Mouse (Mus musculus) layer of hippocampus, adult 2 months (tissue): ENCODE measurements at regions not wholly inside any gene's neighbourhood (a gene's known extent, or its start where the extent isn't known, plus 50 kb on each side); places are given as distances from the start of the nearest gene placed in this dataset.
A peak's percentile ranks its signal among the peaks of the same experiment; 100 is the strongest.

ENCODE experiments used
- DNase-seq, 2 experiments: peaks; one replicate each; pipeline ENCODE4 v3.0.0; 2022; ENCODE audit warnings: low spot score in 2 of 2
- H3K27ac ChIP-seq: fragments of 200-600 bp; 2 replicates; pipeline ENCODE4 v1.8.1; 2022
- H3K4me3 ChIP-seq: fragments of 200-600 bp; 2 replicates; pipeline ENCODE4 v1.8.1; 2022; ENCODE audit warnings: mild to moderate bottlenecking
- CTCF ChIP-seq: fragments of 200-600 bp; conservative IDR thresholded peaks from 2 replicates; pipeline ENCODE4 v1.8.1; 2022; ENCODE audit warnings: antibody characterized with exemption, mild to moderate bottlenecking, moderate library complexity

DNA sequence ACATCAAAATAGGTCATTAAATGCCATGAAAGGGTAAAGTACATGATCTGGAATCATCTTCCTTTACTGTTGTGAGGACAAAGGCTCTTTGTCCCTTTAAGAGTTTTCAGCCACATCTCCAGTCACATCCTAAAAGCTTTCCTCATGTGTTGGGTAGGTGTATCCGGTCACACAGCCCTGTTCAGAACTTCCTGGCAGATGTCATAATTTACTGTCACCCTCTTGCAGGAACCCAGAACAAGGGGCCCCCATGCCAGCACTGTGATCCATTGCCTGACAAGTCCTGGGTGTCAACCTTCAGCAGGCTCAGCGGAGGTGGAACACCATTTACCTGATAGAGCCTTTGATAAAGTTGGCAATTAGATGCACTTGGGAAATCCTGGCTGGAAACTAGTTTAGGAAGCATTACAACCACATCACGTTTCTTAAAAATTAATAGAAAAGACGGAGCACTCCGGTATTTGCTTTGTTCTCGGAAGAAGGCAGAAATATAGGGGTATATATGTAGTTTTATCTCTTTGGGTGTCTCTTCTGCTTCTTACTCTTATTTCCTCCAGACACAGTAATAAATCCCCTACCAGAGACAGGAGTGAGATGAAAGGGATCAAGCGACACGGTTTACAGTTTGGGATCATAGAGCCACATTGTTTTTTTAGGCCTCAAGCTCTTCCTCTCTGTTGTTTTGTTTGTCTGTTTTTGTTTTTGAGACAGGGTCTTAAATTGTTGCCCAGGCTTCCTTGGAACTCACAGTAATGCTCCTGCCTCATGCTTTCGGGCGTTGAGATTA lies 527.0 kb upstream of the Jag1 start:
- TF ChIP-seq CTCF, result no peak
- no peak overlapping the region for H3K4me3 ChIP-seq
- no peak for DNase-seq

DNA sequence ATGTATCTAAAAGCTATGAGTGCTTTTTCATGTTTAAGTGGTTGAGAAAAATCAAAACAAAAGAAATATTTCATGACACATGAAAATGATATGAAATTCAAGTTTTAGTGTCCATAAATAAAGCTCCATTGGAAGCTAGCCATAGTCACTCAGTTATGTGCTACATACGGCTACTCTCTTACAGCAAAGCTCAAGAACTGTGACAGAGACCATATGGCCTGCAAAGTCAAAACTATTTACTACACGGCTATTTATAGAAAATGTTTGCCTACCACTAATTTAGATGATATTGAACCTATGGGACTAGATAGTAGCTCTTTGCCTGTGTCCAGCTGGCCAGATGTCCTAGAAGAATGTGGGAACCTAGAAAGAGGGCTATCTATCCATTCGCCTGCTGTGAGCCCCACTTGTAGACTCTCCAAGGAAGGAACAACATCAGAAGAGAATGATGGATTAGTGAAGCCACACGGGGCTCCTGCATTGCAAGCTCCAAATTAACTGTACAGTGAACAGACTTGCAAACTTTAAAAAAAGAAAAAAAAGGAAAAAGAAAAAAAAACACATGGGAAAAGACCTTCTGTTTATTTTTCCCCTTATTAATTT lies 518.7 kb upstream of the Jag1 start:
- TF ChIP-seq CTCF, result no peak
- no peak overlapping the region for H3K4me3 ChIP-seq
- no peak for DNase-seq

More for the DNA sequence above, 527.0 kb upstream of the Jag1 start:
- no peak overlapping the region for H3K27ac ChIP-seq

GRCm38 (mm10) chr2:137616637-137617036 lies 500.2 kb upstream of the Jag1 start:
- no peak for TF ChIP-seq CTCF
- peak; percentile 36 to 74 for DNase-seq
- no peak overlapping the region for H3K4me3 ChIP-seq
- H3K27ac ChIP-seq, result peak overlapping the region; percentile 77

More for the DNA sequence above, 518.7 kb upstream of the Jag1 start:
- H3K27ac ChIP-seq, result no peak overlapping the region

- H3K27ac ChIP-seq, result no peak overlapping the region
- no peak overlapping the region for H3K4me3 ChIP-seq
- no peak for TF ChIP-seq CTCF
- DNase-seq, result no peak
Observed at GRCm38 (mm10) chr2:137613791-137614190, 497.3 kb upstream of the Jag1 start.

- TF ChIP-seq CTCF, result no peak
Observed at GRCm38 (mm10) chr2:137608506-137608905, 492.1 kb upstream of the Jag1 start.

DNA sequence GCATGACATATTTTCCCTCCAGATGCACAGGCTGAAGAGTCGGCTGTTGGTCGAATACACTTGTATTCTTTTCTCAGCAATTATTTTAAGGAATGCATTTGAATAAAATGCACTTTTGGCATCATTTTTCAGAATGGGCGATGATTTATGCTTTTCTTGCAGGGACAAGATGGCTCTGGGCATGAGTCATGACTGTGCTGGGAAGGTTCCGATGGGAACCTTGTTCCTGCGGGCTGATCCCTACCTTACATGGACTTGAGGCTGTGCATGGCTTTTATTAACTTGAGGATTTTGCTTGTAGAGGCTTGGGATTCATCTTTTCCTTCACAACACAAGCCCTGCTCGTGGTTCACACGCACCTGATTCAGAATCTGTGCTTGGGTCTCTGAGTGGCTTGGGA lies 481.7 kb upstream of the Jag1 start:
- DNase-seq, result no peak
- TF ChIP-seq CTCF, result no peak
- H3K4me3 ChIP-seq, result no peak overlapping the region
- no peak overlapping the region for H3K27ac ChIP-seq

More at GRCm38 (mm10) chr2:137608506-137608905, 492.1 kb upstream of the Jag1 start:
- no peak for DNase-seq
- Histone ChIP-seq H3K27ac (no peak overlapping the region), H3K4me3 (no peak overlapping the region)

DNA sequence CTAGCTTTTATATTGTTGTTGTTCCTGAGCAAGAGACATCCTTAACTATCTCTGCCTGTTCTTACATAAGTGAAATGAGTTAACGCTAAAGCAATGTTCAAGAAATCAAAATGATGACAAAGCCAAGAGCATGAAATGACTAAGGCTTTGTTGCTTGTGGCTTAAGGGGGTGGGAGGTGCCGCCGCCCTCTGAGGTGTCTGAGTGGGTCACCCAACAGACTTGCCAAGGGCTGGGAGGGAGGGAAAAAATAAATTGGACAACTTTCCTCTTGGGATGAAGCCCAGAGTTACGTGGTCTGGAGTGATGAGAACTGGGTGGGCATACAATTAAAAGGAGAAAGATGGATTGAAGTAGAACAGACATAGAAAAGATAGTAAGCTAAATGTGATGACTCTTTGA lies 478.1 kb upstream of the Jag1 start:
- no peak for TF ChIP-seq CTCF
- Histone ChIP-seq H3K4me3 (no peak overlapping the region), H3K27ac (no peak overlapping the region)
- DNase-seq, result no peak

GRCm38 (mm10) chr2:137591551-137591950 lies 475.1 kb upstream of the Jag1 start:
- DNase-seq, result no peak
- Histone ChIP-seq H3K4me3 (no peak overlapping the region), H3K27ac (no peak overlapping the region)
- TF ChIP-seq CTCF, result no peak

- Histone ChIP-seq H3K4me3 (no peak overlapping the region), H3K27ac (no peak overlapping the region)
- TF ChIP-seq CTCF, result no peak
- DNase-seq, result no peak
Observed at GRCm38 (mm10) chr2:137581491-137581890, 465.0 kb upstream of the Jag1 start.

- H3K4me3 ChIP-seq, result no peak overlapping the region
- TF ChIP-seq CTCF, result no peak
Observed at GRCm38 (mm10) chr2:137575750-137576149, 459.3 kb upstream of the Jag1 start.

GRCm38 (mm10) chr2:137574845-137575449 lies 458.5 kb upstream of the Jag1 start:
- DNase-seq, result no peak
- no peak for TF ChIP-seq CTCF
- no peak overlapping the region for H3K4me3 ChIP-seq
- no peak overlapping the region for H3K27ac ChIP-seq

More at GRCm38 (mm10) chr2:137575750-137576149, 459.3 kb upstream of the Jag1 start:
- H3K27ac ChIP-seq, result no peak overlapping the region
- DNase-seq, result no peak

GRCm38 (mm10) chr2:137571146-137571545 lies 454.7 kb upstream of the Jag1 start:
- Histone ChIP-seq H3K4me3 (no peak overlapping the region), H3K27ac (no peak overlapping the region)
- no peak for DNase-seq
- no peak for TF ChIP-seq CTCF

DNA sequence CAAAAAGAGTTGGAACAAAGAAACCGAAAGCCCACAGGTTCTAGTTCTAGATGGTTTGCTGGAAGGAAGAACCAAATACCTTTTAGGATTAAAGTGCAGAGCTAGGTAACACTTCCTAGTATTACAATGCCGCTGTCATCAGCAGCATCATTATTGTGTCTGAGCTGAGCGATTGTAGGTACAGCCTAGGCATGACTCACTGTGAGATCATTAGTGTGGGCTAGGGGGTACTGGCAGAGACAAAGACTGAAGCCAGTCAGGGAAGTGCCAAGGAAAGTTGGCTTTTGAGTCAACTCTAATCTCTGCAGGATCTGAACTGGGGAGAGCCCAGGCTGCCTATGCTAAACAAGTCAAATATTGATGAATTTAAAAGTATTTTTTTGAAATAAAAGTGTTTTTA lies 450.2 kb upstream of the Jag1 start:
- no peak for DNase-seq
- Histone ChIP-seq H3K4me3 (no peak overlapping the region), H3K27ac (no peak overlapping the region)
- TF ChIP-seq CTCF, result no peak
